Mouse (Mus musculus): ENCODE measurements around the gene Zbtb7b. TPM values are rescaled to one million over a fixed set of nuclear protein-coding genes. Genes with fewer than 3 reads are reported as not detected.

Zbtb7b gene
- total and polyA plus RNA-seq, 2 experiments from 2014 or later: 2.4 to 18.4 TPM

DNA sequence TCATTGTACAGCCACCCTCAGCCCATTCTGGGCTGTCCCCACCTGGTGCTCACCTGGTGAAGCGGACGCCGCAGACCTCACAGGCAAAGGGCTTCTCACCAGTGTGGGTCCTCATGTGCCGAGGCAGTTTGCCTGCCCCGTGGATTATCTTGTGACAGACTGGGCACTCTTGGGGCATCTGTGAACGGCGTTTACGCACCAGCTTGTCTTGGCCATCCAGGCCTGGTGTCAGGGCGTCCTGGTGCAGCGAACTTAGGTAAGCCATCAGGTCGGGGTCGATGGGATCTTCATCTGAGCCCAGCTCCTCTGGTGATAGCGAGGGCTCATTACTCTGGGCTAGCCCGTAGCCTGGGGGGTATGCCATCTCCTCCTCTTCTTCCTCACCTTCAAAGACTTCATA lies 14.3 kb downstream of the Zbtb7b start:
- H3K9me3 ChIP-seq (replicated peaks; ENCODE audit: control insufficient read depth, low read length): no peaks in the 10 kb centered on the region
- no peak overlapping the region for H3K4me2 ChIP-seq (ENCODE audit: low read depth, low read length)
- peaks cover 6% of the 10 kb centered on the region; the same call in 1 of the 2 replicates for H3K4me1 ChIP-seq (ENCODE audit: control insufficient read depth, insufficient read depth)
- H3K27me3 ChIP-seq (ENCODE audit: control insufficient read depth, insufficient read depth, low read length): no peaks in the 10 kb centered on the region
- DNase-seq (ENCODE audit: low spot score) (no peak), ATAC-seq (ENCODE audit: insufficient read depth, low read depth) (no peak)
- no peak overlapping the region for H3K27ac ChIP-seq (ENCODE audit: low read depth)
- H3K4me3 ChIP-seq (ENCODE audit: low read depth, low read length): no peak overlapping the region
- peaks cover 11% of the 10 kb centered on the region for H3K36me3 ChIP-seq (replicated peaks; ENCODE audit: control insufficient read depth, insufficient read depth, low read length)
- 94% methylated on average over 14 of the region's 14 CpGs for WGBS
- TF ChIP-seq EP300 (IDR thresholded peaks at IDR 0.05; ENCODE audit: low read depth): no peak
- TF ChIP-seq CTCF (IDR thresholded peaks at IDR 0.05; ENCODE audit: low read depth): no peak
- no peak overlapping the region for H3K9ac ChIP-seq (replicated peaks; ENCODE audit: low read depth, low read length)

DNA sequence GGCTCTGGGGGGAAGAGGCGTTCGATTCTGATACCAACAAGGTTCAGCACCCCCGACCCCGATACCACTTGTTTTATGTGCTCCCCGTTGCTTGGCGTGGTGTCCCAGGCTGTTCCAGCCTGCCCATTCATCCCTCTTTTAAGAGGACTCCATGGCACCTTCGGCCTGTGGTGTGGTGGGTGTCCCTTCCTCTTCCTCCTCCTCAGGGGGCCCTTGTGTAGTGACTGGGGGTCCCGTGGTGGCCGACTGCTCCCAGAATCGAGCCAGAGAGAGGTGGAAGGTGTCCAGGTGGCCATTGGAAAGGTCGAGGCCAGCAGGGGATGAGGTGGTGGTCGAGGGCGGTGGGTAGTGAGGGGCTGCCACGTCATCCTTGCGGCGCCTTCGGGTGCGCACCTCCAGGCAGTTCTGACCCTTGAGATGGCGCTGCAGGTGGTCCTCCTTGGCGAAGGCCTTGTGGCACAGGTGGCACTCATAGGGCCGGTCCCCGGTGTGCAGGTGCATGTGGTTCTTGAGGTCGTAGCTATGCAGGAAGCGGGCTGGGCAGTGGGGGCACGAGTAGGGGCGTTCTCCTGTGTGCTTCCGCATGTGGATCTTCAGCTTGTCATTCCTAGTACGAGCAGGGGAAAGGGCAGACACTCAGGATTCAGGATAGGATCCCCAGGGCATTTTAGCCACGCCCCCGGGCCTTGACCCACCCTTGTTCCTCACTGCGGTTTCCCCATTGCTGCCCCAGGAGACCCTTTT lies 15.0 kb downstream of the Zbtb7b start:
- TF ChIP-seq CTCF (IDR thresholded peaks at IDR 0.05; ENCODE audit: low read depth): no peak
- no peak for TF ChIP-seq EP300 (IDR thresholded peaks at IDR 0.05; ENCODE audit: low read depth)
- peaks cover 11% of the 10 kb centered on the region for H3K36me3 ChIP-seq (replicated peaks; ENCODE audit: control insufficient read depth, insufficient read depth, low read length)
- H3K27me3 ChIP-seq (ENCODE audit: control insufficient read depth, insufficient read depth, low read length): no peaks in the 10 kb centered on the region
- H3K27ac ChIP-seq (ENCODE audit: low read depth): no peak overlapping the region
- no peak overlapping the region for H3K4me3 ChIP-seq (ENCODE audit: low read depth, low read length)
- H3K9ac ChIP-seq (replicated peaks; ENCODE audit: low read depth, low read length): no peak overlapping the region
- no peak overlapping the region for H3K4me2 ChIP-seq (ENCODE audit: low read depth, low read length)
- 88% methylated on average over 31 of the region's 31 CpGs for WGBS
- no peaks in the 10 kb centered on the region for H3K9me3 ChIP-seq (replicated peaks; ENCODE audit: control insufficient read depth, low read length)
- DNase-seq (ENCODE audit: low spot score): no peak
- peaks cover 6% of the 10 kb centered on the region; the same call in 1 of the 2 replicates for H3K4me1 ChIP-seq (ENCODE audit: control insufficient read depth, insufficient read depth)
- no peak for ATAC-seq (ENCODE audit: insufficient read depth, low read depth)

DNA sequence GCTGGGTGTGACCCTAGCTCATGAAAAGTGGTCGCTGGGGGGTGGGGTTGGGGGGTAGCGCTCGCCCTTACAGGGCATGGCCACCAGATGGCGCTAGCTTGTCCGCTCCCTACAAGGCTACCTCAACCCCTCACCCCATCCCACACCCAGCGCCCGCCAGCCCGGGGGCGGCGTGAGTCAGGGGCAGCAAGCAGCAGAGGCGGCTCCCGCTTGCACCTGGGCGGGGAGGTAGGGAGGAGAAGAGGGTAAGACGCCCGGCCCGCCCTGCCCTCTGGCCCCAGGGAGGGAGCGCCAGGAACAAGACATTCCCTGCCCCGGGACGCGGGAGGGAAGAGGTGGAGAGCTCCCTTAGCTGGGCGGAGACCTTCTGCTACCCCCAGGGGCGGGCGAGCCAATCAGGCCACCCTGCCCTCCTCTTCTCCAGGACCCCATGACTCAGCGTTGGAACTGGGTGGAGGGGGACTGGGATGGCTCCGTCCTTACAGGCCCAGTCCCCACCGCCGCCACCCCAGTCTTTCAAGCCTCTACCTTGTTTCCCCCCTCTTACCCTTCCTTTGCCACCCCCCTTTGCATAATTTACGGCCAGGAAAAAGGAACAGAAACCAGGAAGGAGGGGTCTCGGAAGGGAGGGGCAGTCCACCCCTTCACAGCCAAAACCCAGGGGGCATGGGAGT lies 16.0 kb downstream of the Zbtb7b start:
- 7% methylated on average over 24 of the region's 29 CpGs for WGBS

DNA sequence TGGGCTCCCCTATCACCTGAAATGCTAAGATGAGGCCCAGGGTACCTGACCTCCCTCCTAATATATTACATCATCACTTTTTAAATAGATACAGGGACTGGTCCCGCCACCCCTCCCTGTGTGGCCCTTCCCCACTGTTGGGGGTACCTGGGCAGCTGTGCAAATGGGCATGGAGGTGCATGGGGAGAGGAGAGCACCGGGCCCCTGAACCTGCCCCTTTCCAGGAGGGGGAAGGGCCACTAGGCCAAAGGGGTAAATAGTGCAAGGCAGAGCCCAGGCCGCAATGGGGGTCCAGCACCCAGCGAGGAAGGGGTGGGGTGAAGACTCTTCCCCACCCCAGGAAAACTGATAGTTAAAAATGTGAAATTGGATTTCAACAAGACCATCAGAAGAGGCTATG lies 16.7 kb downstream of the Zbtb7b start:
- no peak for TF ChIP-seq EP300 (IDR thresholded peaks at IDR 0.05; ENCODE audit: low read depth)
- TF ChIP-seq CTCF (IDR thresholded peaks at IDR 0.05; ENCODE audit: low read depth): no peak
- no peak overlapping the region for H3K27ac ChIP-seq (ENCODE audit: low read depth)
- no peaks in the 10 kb centered on the region for H3K9me3 ChIP-seq (replicated peaks; ENCODE audit: control insufficient read depth, low read length)
- H3K36me3 ChIP-seq (replicated peaks; ENCODE audit: control insufficient read depth, insufficient read depth, low read length): peaks cover 11% of the 10 kb centered on the region
- peak overlapping the region; percentile 42; the same call in 1 of the 2 replicates for H3K9ac ChIP-seq (replicated peaks; ENCODE audit: low read depth, low read length)
- H3K4me2 ChIP-seq (ENCODE audit: low read depth, low read length): peak overlapping the region; percentile 70
- peaks cover 6% of the 10 kb centered on the region; the same call in 1 of the 2 replicates for H3K4me1 ChIP-seq (ENCODE audit: control insufficient read depth, insufficient read depth)
- H3K27me3 ChIP-seq (ENCODE audit: control insufficient read depth, insufficient read depth, low read length): no peaks in the 10 kb centered on the region
- 70% methylated on average over 4 of the region's 4 CpGs for WGBS
- 0 out of 2 replicates have a peak, but pooled peaks have one; percentile 7 for ATAC-seq (ENCODE audit: insufficient read depth, low read depth)
- peak overlapping the region; percentile 48 for H3K4me3 ChIP-seq (ENCODE audit: low read depth, low read length)
- DNase-seq (ENCODE audit: low spot score): no peak

More for the DNA sequence above, 16.0 kb downstream of the Zbtb7b start:
- TF ChIP-seq EP300 (IDR thresholded peaks at IDR 0.05; ENCODE audit: low read depth): no peak
- TF ChIP-seq CTCF (IDR thresholded peaks at IDR 0.05; ENCODE audit: low read depth): peak; percentile 87
- Histone ChIP-seq H3K27ac (ENCODE audit: low read depth) (no peak overlapping the region), H3K36me3 (replicated peaks; ENCODE audit: control insufficient read depth, insufficient read depth, low read length) (peaks cover 11% of the 10 kb centered on the region), H3K4me3 (ENCODE audit: low read depth, low read length) (peak overlapping the region; percentile 48), H3K4me1 (ENCODE audit: control insufficient read depth, insufficient read depth) (peaks cover 6% of the 10 kb centered on the region; the same call in 1 of the 2 replicates), H3K27me3 (ENCODE audit: control insufficient read depth, insufficient read depth, low read length) (no peaks in the 10 kb centered on the region), H3K9ac (replicated peaks; ENCODE audit: low read depth, low read length) (peak overlapping the region; percentile 42), H3K9me3 (replicated peaks; ENCODE audit: control insufficient read depth, low read length) (no peaks in the 10 kb centered on the region), H3K4me2 (ENCODE audit: low read depth, low read length) (peak overlapping the region; percentile 70)
- peak; percentile 92 for ATAC-seq (ENCODE audit: insufficient read depth, low read depth)
- peak; percentile 73 for DNase-seq (ENCODE audit: low spot score)

DNA sequence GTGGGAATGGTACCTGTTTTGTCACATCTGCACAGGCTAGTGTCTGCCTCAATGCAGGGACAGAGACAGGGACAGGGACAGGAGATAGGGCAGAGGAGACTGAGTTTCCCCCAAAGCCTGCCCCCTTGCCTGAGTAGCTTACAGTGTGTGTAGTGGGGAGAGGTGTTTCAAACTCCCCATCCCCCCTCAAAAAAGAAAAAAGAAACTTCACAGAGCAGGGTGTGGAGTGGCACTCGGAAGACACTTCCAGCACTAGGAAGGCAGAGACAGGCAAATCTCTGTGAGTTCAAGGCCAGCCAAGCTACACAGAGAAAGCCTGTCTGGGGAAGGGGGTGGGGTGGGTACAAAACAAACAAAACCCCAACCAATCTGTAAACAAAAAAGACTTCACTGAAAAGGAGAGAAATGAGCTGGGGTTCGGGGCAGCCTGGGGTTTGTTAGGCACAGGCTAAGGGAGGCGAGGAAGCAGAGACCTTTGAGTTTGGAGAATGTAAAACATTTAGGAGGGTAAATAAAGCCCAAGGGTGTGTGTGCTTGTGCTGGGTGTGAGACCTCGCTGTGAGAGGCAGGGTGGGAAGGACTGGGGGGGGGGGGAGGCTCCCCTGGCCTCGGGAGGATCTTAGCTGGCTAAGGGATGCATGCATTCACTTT lies 20.9 kb downstream of the Zbtb7b start:
- WGBS: 57% methylated on average over 5 of the region's 5 CpGs
- no peak for DNase-seq (ENCODE audit: low spot score)
- no peak overlapping the region for H3K9ac ChIP-seq (replicated peaks; ENCODE audit: low read depth, low read length)

More for the DNA sequence above, 20.9 kb downstream of the Zbtb7b start:
- H3K27ac ChIP-seq (ENCODE audit: low read depth): no peak overlapping the region
- no peaks in the 10 kb centered on the region for H3K27me3 ChIP-seq (ENCODE audit: control insufficient read depth, insufficient read depth, low read length)
- TF ChIP-seq CTCF (IDR thresholded peaks at IDR 0.05; ENCODE audit: low read depth): no peak
- TF ChIP-seq EP300 (IDR thresholded peaks at IDR 0.05; ENCODE audit: low read depth): no peak
- no peaks in the 10 kb centered on the region for H3K36me3 ChIP-seq (replicated peaks; ENCODE audit: control insufficient read depth, insufficient read depth, low read length)
- H3K4me1 ChIP-seq (ENCODE audit: control insufficient read depth, insufficient read depth): peaks cover 6% of the 10 kb centered on the region; the same call in 1 of the 2 replicates
- no peak overlapping the region for H3K4me3 ChIP-seq (ENCODE audit: low read depth, low read length)
- no peaks in the 10 kb centered on the region for H3K9me3 ChIP-seq (replicated peaks; ENCODE audit: control insufficient read depth, low read length)
- no peak for ATAC-seq (ENCODE audit: insufficient read depth, low read depth)
- no peak overlapping the region for H3K4me2 ChIP-seq (ENCODE audit: low read depth, low read length)
